Mouse (Mus musculus): Measurements from ENCODE around the gene Arsg. TPM values are rescaled to one million over a fixed set of nuclear protein-coding genes. Genes with fewer than 3 reads are reported as not detected.

Gene Arsg
- total and polyA plus RNA-seq, 2 experiments from 2014 or later, result 6.0 to 6.6 TPM

- TF ChIP-seq CTCF (IDR thresholded peaks at IDR 0.05), result no peak
- no peaks in the 10 kb centered on the region for H3K9me3 ChIP-seq (ENCODE audit: low read length)
- H3K27ac ChIP-seq (ENCODE audit: low read depth, low read length), result no peak overlapping the region
- no peak overlapping the region for H3K9ac ChIP-seq (replicated peaks; ENCODE audit: low read length, poor library complexity, severe bottlenecking)
- ATAC-seq (ENCODE audit: low FRiP score) (no peak), DNase-seq (ENCODE audit: low spot score) (no peak)
- H3K36me3 ChIP-seq (ENCODE audit: insufficient read depth, low read length), result no peaks in the 10 kb centered on the region
- no peak overlapping the region for H3K4me2 ChIP-seq (ENCODE audit: low read depth, low read length, poor library complexity, severe bottlenecking)
- H3K27me3 ChIP-seq (ENCODE audit: insufficient read depth, low read length), result no peaks in the 10 kb centered on the region
- H3K4me3 ChIP-seq (ENCODE audit: low read depth, low read length), result no peak overlapping the region
- H3K4me1 ChIP-seq (ENCODE audit: insufficient read depth, low read length), result no peaks in the 10 kb centered on the region
- 91% methylated on average over 12 of the region's 12 CpGs for WGBS
Observed at GRCm38 (mm10) chr11:109559241-109559640, 86.1 kb downstream of the Arsg start.

GRCm38 (mm10) chr11:109560793-109561257 is 87.7 kb downstream of the Arsg start:
- H3K9me3 ChIP-seq (ENCODE audit: low read length), result no peaks in the 10 kb centered on the region
- H3K36me3 ChIP-seq (ENCODE audit: insufficient read depth, low read length), result no peaks in the 10 kb centered on the region
- no peaks in the 10 kb centered on the region for H3K4me1 ChIP-seq (ENCODE audit: insufficient read depth, low read length)
- H3K9ac ChIP-seq (replicated peaks; ENCODE audit: low read length, poor library complexity, severe bottlenecking), result no peak overlapping the region
- no peak overlapping the region for H3K4me3 ChIP-seq (ENCODE audit: low read depth, low read length)
- no peaks in the 10 kb centered on the region for H3K27me3 ChIP-seq (ENCODE audit: insufficient read depth, low read length)
- peak; percentile 58 for TF ChIP-seq CTCF (IDR thresholded peaks at IDR 0.05)
- 38% methylated on average over 9 of the region's 9 CpGs for WGBS
- DNase-seq (ENCODE audit: low spot score) (peak; percentile 8), ATAC-seq (ENCODE audit: low FRiP score) (no peak)
- H3K4me2 ChIP-seq (ENCODE audit: low read depth, low read length, poor library complexity, severe bottlenecking), result no peak overlapping the region
- H3K27ac ChIP-seq (ENCODE audit: low read depth, low read length), result no peak overlapping the region

GRCm38 (mm10) chr11:109561445-109561844 is 88.3 kb downstream of the Arsg start:
- Histone ChIP-seq H3K9ac (replicated peaks; ENCODE audit: low read length, poor library complexity, severe bottlenecking) (no peak overlapping the region), H3K4me2 (ENCODE audit: low read depth, low read length, poor library complexity, severe bottlenecking) (no peak overlapping the region), H3K36me3 (ENCODE audit: insufficient read depth, low read length) (no peaks in the 10 kb centered on the region), H3K4me1 (ENCODE audit: insufficient read depth, low read length) (no peaks in the 10 kb centered on the region), H3K27me3 (ENCODE audit: insufficient read depth, low read length) (no peaks in the 10 kb centered on the region), H3K27ac (ENCODE audit: low read depth, low read length) (no peak overlapping the region), H3K9me3 (ENCODE audit: low read length) (no peaks in the 10 kb centered on the region), H3K4me3 (ENCODE audit: low read depth, low read length) (no peak overlapping the region)
- 78% methylated on average over 3 of the region's 3 CpGs for WGBS
- no peak for ATAC-seq (ENCODE audit: low FRiP score)
- no peak for TF ChIP-seq CTCF (IDR thresholded peaks at IDR 0.05)
- no peak for DNase-seq (ENCODE audit: low spot score)

- Histone ChIP-seq H3K9ac (replicated peaks; ENCODE audit: low read length, poor library complexity, severe bottlenecking) (no peak overlapping the region), H3K4me1 (ENCODE audit: insufficient read depth, low read length) (no peaks in the 10 kb centered on the region), H3K9me3 (ENCODE audit: low read length) (no peaks in the 10 kb centered on the region), H3K27me3 (ENCODE audit: insufficient read depth, low read length) (no peaks in the 10 kb centered on the region), H3K4me3 (ENCODE audit: low read depth, low read length) (no peak overlapping the region), H3K27ac (ENCODE audit: low read depth, low read length) (no peak overlapping the region), H3K36me3 (ENCODE audit: insufficient read depth, low read length) (no peaks in the 10 kb centered on the region), H3K4me2 (ENCODE audit: low read depth, low read length, poor library complexity, severe bottlenecking) (no peak overlapping the region)
- 88% methylated on average over 4 of the region's 4 CpGs for WGBS
- ATAC-seq (ENCODE audit: low FRiP score) (no peak), DNase-seq (ENCODE audit: low spot score) (no peak)
- no peak for TF ChIP-seq CTCF (IDR thresholded peaks at IDR 0.05)
Observed at GRCm38 (mm10) chr11:109563708-109564107, 90.5 kb downstream of the Arsg start.

- DNase-seq (ENCODE audit: low spot score), result no peak
- no peak overlapping the region for H3K27ac ChIP-seq (ENCODE audit: low read depth, low read length)
- ATAC-seq (ENCODE audit: low FRiP score), result no peak
- H3K4me3 ChIP-seq (ENCODE audit: low read depth, low read length), result no peak overlapping the region
- H3K36me3 ChIP-seq (ENCODE audit: insufficient read depth, low read length), result no peaks in the 10 kb centered on the region
- no peaks in the 10 kb centered on the region for H3K9me3 ChIP-seq (ENCODE audit: low read length)
- no peaks in the 10 kb centered on the region for H3K27me3 ChIP-seq (ENCODE audit: insufficient read depth, low read length)
- no peak overlapping the region for H3K9ac ChIP-seq (replicated peaks; ENCODE audit: low read length, poor library complexity, severe bottlenecking)
- whole genome bisulfite sequencing, result 73% methylated on average over 15 of the region's 15 CpGs
- no peak for TF ChIP-seq CTCF (IDR thresholded peaks at IDR 0.05)
- H3K4me1 ChIP-seq (ENCODE audit: insufficient read depth, low read length), result no peaks in the 10 kb centered on the region
- no peak overlapping the region for H3K4me2 ChIP-seq (ENCODE audit: low read depth, low read length, poor library complexity, severe bottlenecking)
Observed at GRCm38 (mm10) chr11:109564466-109565214, 91.5 kb downstream of the Arsg start.

GRCm38 (mm10) chr11:109569007-109569618 is 95.9 kb downstream of the Arsg start:
- no peak overlapping the region for H3K9ac ChIP-seq (replicated peaks; ENCODE audit: low read length, poor library complexity, severe bottlenecking)
- H3K36me3 ChIP-seq (ENCODE audit: insufficient read depth, low read length), result no peaks in the 10 kb centered on the region
- WGBS, result 57% methylated on average over 12 of the region's 12 CpGs
- no peaks in the 10 kb centered on the region for H3K4me1 ChIP-seq (ENCODE audit: insufficient read depth, low read length)
- no peak overlapping the region for H3K27ac ChIP-seq (ENCODE audit: low read depth, low read length)
- H3K9me3 ChIP-seq (ENCODE audit: low read length), result no peaks in the 10 kb centered on the region
- H3K27me3 ChIP-seq (ENCODE audit: insufficient read depth, low read length), result no peaks in the 10 kb centered on the region
- peak; percentile 17; the same call in 1 of the 2 replicates for TF ChIP-seq CTCF (IDR thresholded peaks at IDR 0.05)
- no peak for DNase-seq (ENCODE audit: low spot score)
- H3K4me2 ChIP-seq (ENCODE audit: low read depth, low read length, poor library complexity, severe bottlenecking), result no peak overlapping the region
- no peak for ATAC-seq (ENCODE audit: low FRiP score)
- H3K4me3 ChIP-seq (ENCODE audit: low read depth, low read length), result no peak overlapping the region
